Mouse (Mus musculus) kidney, embryonic 15.5 days (tissue): Measurements from ENCODE around the gene Rorb. TPM values are rescaled to one million over a fixed set of nuclear protein-coding genes. Genes with fewer than 3 reads are reported as not detected.

Experiments used
- ATAC-seq: fragments of 200-750 bp; cut with Nextera tagmentation; replicated peaks from 2 replicates; pipeline ENCODE4 v1.8.0; 2017; ENCODE audit warnings: moderate TSS enrichment; ENCODE audit not compliant: low FRiP score
- H3K27ac ChIP-seq: fragments of 300-500 bp; sonication (generic); 2 replicates; pipeline ENCODE4 v1.5.1; 2015; ENCODE audit warnings: mild to moderate bottlenecking, inconsistent platforms
- H3K27me3 ChIP-seq: fragments of 300-500 bp; sonication (generic); 2 replicates; pipeline ENCODE4 v1.6.1; 2015; ENCODE audit warnings: inconsistent platforms
- H3K36me3 ChIP-seq: fragments of 300-500 bp; sonication (generic); 2 replicates; pipeline ENCODE4 v1.6.1; 2015; ENCODE audit warnings: inconsistent platforms
- H3K4me1 ChIP-seq: fragments of 300-500 bp; sonication (generic); 2 replicates; pipeline ENCODE4 v1.6.1; 2015; ENCODE audit warnings: inconsistent platforms
- H3K4me2 ChIP-seq: fragments of 300-500 bp; sonication (generic); 2 replicates; pipeline ENCODE4 v1.6.1; 2015; ENCODE audit warnings: moderate library complexity, mild to moderate bottlenecking, inconsistent platforms
- H3K4me3 ChIP-seq: fragments of 300-500 bp; sonication (generic); replicated peaks from 2 replicates; pipeline ENCODE4 v1.5.1; 2015; ENCODE audit warnings: mild to moderate bottlenecking, inconsistent platforms
- H3K9ac ChIP-seq: fragments of 300-500 bp; sonication (generic); 2 replicates; pipeline ENCODE4 v1.6.1; 2015; ENCODE audit warnings: mild to moderate bottlenecking, inconsistent platforms
- H3K9me3 ChIP-seq: fragments of 300-500 bp; sonication (generic); replicated peaks from 2 replicates; pipeline ENCODE4 v1.6.1; 2016; ENCODE audit warnings: inconsistent platforms
- WGBS: fragments of 180-500 bp; shearing (Covaris S2); methylation state at CpG from one replicate; pipeline ENCODE4 v1.1.7; 2015; ENCODE audit warnings: mixed read lengths; 5-methylcytosine and 5-hydroxymethylcytosine counted together
- polyA plus RNA-seq: library from polyadenylated mRNA; unstranded; fragments of >200 nt; fragmentation: Nextera tagmentation; extraction: Ambion mirVana; gene quantifications from 2 replicates; pipeline ENCODE4 v1.2.1, GENCODE M21; 2015

Rorb gene
- polyA plus RNA-seq, 1 experiment from 2014 or later: 0.35 TPM

GRCm38 (mm10) chr19:19097149-19097548 lies 13.8 kb downstream of the Rorb start:
- H3K9me3 ChIP-seq: no peaks in the 10 kb centered on the region
- H3K4me3 ChIP-seq: no peak overlapping the region
- ATAC-seq: no peak
- no peaks in the 10 kb centered on the region for H3K36me3 ChIP-seq
- no peaks in the 10 kb centered on the region for H3K4me1 ChIP-seq
- H3K4me2 ChIP-seq: no peak overlapping the region
- WGBS: 88% methylated on average over 6 of the region's 6 CpGs
- no peaks in the 10 kb centered on the region for H3K27me3 ChIP-seq
- no peak overlapping the region for H3K9ac ChIP-seq
- H3K27ac ChIP-seq: no peak overlapping the region

GRCm38 (mm10) chr19:19089427-19089826 lies 21.6 kb downstream of the Rorb start:
- ATAC-seq: no peak
- Histone ChIP-seq H3K4me2 (no peak overlapping the region), H3K36me3 (no peaks in the 10 kb centered on the region), H3K4me3 (no peak overlapping the region), H3K9me3 (no peaks in the 10 kb centered on the region), H3K9ac (no peak overlapping the region), H3K27me3 (no peaks in the 10 kb centered on the region), H3K4me1 (no peaks in the 10 kb centered on the region), H3K27ac (no peak overlapping the region)
- 85% methylated on average over 7 of the region's 7 CpGs for WGBS

- no peak overlapping the region for H3K9ac ChIP-seq
- no peak overlapping the region for H3K4me2 ChIP-seq
- H3K27me3 ChIP-seq: no peaks in the 10 kb centered on the region
- H3K27ac ChIP-seq: no peak overlapping the region
- no peaks in the 10 kb centered on the region for H3K4me1 ChIP-seq
- WGBS: 76% methylated on average over 8 of the region's 8 CpGs
- no peaks in the 10 kb centered on the region for H3K9me3 ChIP-seq
- no peaks in the 10 kb centered on the region for H3K36me3 ChIP-seq
- ATAC-seq: no peak
- H3K4me3 ChIP-seq: no peak overlapping the region
Observed at GRCm38 (mm10) chr19:19077880-19078279, 33.1 kb downstream of the Rorb start.

- WGBS: 73% methylated on average over 6 of the region's 6 CpGs
- H3K9me3 ChIP-seq: no peaks in the 10 kb centered on the region
Observed at GRCm38 (mm10) chr19:19074756-19075155, 36.2 kb downstream of the Rorb start.

DNA sequence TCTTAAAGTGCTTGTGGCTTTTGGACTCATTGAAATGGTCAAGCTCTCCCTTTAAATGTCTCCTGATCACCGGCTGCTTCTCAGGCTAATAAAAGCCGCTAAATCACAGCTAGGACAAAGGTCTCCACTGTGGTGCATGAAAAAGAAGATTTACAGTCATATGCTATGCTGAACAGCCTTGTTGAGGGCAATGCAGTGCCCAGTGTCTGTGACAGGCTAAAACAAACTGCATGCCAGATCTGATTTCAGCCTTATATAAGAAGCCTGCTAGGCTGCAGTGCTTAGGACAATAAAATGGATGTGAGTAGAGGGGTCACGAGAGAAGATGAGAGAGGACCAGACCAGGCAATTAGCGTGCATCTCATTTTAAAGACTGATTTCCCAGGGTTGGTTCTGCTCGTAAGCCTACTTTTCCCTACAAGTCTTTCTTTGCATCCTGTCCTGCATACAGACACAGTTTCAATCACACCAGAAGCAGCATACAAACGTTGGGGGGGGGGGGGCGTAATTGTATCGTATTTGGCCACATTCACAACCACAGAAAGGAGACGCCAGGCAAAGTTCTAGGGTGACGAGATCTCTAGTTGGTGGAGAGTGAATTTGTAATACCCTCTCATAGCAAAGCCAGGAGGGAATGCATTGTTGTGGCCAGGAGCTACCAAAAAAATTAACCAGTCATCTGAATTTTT lies 52.1 kb downstream of the Rorb start:
- peaks cover 8% of the 10 kb centered on the region for H3K4me1 ChIP-seq
- H3K4me3 ChIP-seq: no peak overlapping the region
- 21% methylated on average over 10 of the region's 10 CpGs for WGBS
- H3K9ac ChIP-seq: no peak overlapping the region
- ATAC-seq: peak; percentile 92
- H3K4me2 ChIP-seq: 0 out of 2 replicates have a peak overlapping the region, but pooled peaks have one; percentile 3
- no peaks in the 10 kb centered on the region for H3K27me3 ChIP-seq
- H3K36me3 ChIP-seq: no peaks in the 10 kb centered on the region
- H3K9me3 ChIP-seq: no peaks in the 10 kb centered on the region
- no peak overlapping the region for H3K27ac ChIP-seq

More at GRCm38 (mm10) chr19:19074756-19075155, 36.2 kb downstream of the Rorb start:
- H3K36me3 ChIP-seq: no peaks in the 10 kb centered on the region
- H3K9ac ChIP-seq: no peak overlapping the region
- no peaks in the 10 kb centered on the region for H3K4me1 ChIP-seq
- ATAC-seq: no peak
- H3K27ac ChIP-seq: no peak overlapping the region
- no peak overlapping the region for H3K4me3 ChIP-seq
- no peaks in the 10 kb centered on the region for H3K27me3 ChIP-seq
- no peak overlapping the region for H3K4me2 ChIP-seq

- 74% methylated on average over 8 of the region's 8 CpGs for WGBS
- Histone ChIP-seq H3K9me3 (no peaks in the 10 kb centered on the region), H3K9ac (no peak overlapping the region), H3K4me1 (peaks cover 8% of the 10 kb centered on the region), H3K27ac (no peak overlapping the region), H3K4me2 (no peak overlapping the region), H3K36me3 (no peaks in the 10 kb centered on the region), H3K4me3 (no peak overlapping the region), H3K27me3 (no peaks in the 10 kb centered on the region)
- no peak for ATAC-seq
Observed at GRCm38 (mm10) chr19:19058201-19058600, 52.8 kb downstream of the Rorb start.

DNA sequence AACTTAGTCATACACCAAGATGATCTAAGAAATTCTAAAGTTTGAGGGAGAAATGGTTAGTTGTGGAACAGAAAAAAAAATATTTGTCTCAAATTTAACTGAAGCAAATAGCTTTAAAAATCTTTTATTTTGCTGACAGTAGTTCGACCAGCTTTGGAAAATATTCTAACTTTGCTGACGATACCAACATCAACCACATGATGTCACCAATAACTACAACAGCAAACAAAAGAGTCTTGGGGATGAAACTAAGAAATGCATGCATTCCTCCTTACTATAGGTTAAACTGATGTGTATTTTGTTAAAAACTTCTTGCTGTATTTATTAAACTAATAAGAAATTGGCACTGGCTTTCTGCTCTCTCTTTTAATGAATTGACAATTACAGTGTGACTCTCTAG lies 67.9 kb downstream of the Rorb start:
- Histone ChIP-seq H3K4me3 (no peak overlapping the region), H3K9me3 (no peaks in the 10 kb centered on the region), H3K4me2 (no peak overlapping the region), H3K27me3 (no peaks in the 10 kb centered on the region), H3K27ac (no peak overlapping the region), H3K36me3 (no peaks in the 10 kb centered on the region), H3K9ac (no peak overlapping the region), H3K4me1 (peaks cover 4% of the 10 kb centered on the region; the same call in 1 of the 2 replicates)
- no peak for ATAC-seq
- WGBS: 34% methylated on average over 2 of the region's 2 CpGs

DNA sequence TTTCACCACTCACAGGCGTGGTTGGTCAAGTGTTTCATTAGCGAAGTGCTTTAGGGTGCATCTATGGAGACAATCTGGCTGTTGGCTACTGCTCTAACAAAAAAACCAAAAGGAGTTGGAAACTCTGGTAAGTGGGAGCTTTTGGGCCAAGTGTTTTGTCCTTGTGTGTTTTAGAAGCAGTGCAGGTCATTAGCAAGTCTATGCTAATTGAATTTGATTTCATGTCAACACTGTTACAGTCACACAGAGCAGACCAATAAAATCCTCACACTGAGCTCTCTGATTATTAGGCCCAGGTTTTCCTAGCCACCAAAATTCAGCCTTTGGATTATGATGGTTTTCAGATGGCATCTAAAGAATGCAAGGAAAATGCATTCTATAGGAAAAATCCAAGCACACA lies 70.2 kb downstream of the Rorb start:
- no peak overlapping the region for H3K4me2 ChIP-seq
- no peak overlapping the region for H3K4me3 ChIP-seq
- 12% methylated on average over 2 of the region's 2 CpGs for WGBS
- H3K36me3 ChIP-seq: no peaks in the 10 kb centered on the region
- H3K4me1 ChIP-seq: peaks cover 4% of the 10 kb centered on the region; the same call in 1 of the 2 replicates
- no peaks in the 10 kb centered on the region for H3K9me3 ChIP-seq
- no peaks in the 10 kb centered on the region for H3K27me3 ChIP-seq
- no peak overlapping the region for H3K27ac ChIP-seq
- ATAC-seq: no peak
- no peak overlapping the region for H3K9ac ChIP-seq

GRCm38 (mm10) chr19:19034482-19035315 lies 76.3 kb downstream of the Rorb start:
- 65% methylated on average over 5 of the region's 5 CpGs for WGBS

DNA sequence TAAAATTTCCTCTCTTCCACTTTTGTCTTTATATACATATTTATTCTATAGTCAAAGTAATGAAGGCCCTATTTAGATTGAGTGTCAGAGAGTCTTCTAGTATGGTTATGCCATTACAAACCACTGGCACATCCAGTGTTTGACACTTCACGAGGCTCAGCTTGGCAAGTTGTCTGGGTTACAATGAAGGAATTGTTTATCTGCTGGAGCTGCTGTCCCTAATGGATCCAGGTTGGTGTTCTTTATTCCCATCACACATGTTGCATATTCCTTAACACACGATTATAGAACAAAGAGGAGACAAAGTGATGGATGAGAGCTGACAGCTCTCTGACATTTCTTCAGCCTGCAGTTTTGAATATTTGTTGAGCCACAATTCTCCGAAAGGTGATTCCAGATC lies 77.0 kb downstream of the Rorb start:
- H3K4me3 ChIP-seq: no peak overlapping the region
- H3K27ac ChIP-seq: no peak overlapping the region
- no peaks in the 10 kb centered on the region for H3K27me3 ChIP-seq
- H3K9ac ChIP-seq: no peak overlapping the region
- H3K9me3 ChIP-seq: no peaks in the 10 kb centered on the region
- H3K4me2 ChIP-seq: no peak overlapping the region
- H3K36me3 ChIP-seq: no peaks in the 10 kb centered on the region
- 85% methylated on average over 3 of the region's 3 CpGs for WGBS
- no peak for ATAC-seq
- H3K4me1 ChIP-seq: no peaks in the 10 kb centered on the region

More at GRCm38 (mm10) chr19:19034482-19035315, 76.3 kb downstream of the Rorb start:
- Histone ChIP-seq H3K4me3 (no peak overlapping the region), H3K36me3 (no peaks in the 10 kb centered on the region), H3K9ac (no peak overlapping the region), H3K27ac (no peak overlapping the region), H3K9me3 (no peaks in the 10 kb centered on the region), H3K27me3 (no peaks in the 10 kb centered on the region), H3K4me1 (no peaks in the 10 kb centered on the region), H3K4me2 (no peak overlapping the region)
- ATAC-seq: no peak

GRCm38 (mm10) chr19:19005144-19005543 lies 105.9 kb downstream of the Rorb start:
- Histone ChIP-seq H3K4me2 (no peak overlapping the region), H3K36me3 (no peaks in the 10 kb centered on the region), H3K4me3 (no peak overlapping the region), H3K4me1 (no peaks in the 10 kb centered on the region), H3K9me3 (no peaks in the 10 kb centered on the region), H3K9ac (no peak overlapping the region), H3K27ac (no peak overlapping the region), H3K27me3 (no peaks in the 10 kb centered on the region)
- WGBS: 43% methylated on average over 6 of the region's 6 CpGs
- ATAC-seq: peak; percentile 75

DNA sequence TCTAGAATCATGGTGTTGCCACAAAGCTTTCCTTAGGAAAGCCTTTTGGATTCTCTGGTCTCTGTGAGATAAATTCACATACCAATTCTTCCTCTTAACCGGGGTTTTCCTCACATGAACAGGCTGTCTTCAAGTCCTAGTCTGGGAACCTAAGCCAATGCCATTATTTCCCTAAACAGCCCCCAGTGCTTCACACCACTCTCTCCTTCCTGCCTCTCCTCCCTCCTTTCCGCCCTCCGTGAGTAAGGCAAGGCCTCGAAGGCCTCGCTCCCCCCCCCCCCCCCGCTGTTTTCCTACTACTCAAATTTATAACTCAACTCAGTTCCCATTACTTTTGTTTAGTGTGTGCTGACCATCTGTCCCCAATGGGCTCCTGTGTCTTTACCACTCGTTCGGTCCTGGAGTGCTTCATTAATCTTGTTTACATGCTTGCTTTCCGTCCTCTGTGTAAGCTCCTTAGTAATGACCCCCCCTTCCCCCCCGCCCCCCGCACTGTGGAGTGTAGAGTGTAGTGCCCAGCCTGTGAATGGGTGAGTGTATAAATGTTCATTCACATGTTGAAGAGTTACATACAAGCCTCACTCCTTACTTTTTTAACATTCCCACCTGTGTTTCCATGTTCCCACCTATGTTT lies 106.9 kb downstream of the Rorb start:
- Histone ChIP-seq H3K27ac (no peak overlapping the region), H3K36me3 (no peaks in the 10 kb centered on the region), H3K27me3 (no peaks in the 10 kb centered on the region), H3K9me3 (no peaks in the 10 kb centered on the region), H3K9ac (no peak overlapping the region), H3K4me1 (no peaks in the 10 kb centered on the region), H3K4me3 (no peak overlapping the region), H3K4me2 (no peak overlapping the region)
- 0 out of 2 replicates have a peak, but pooled peaks have one; percentile 25 for ATAC-seq
- WGBS: 41% methylated on average over 10 of the region's 11 CpGs
